Mouse (Mus musculus) spleen, postnatal 4 days (tissue): Measurements from ENCODE around the gene Mettl21c.
"Not testable (repeated sequence)": the region's sequence is repeated elsewhere in the genome, so short reads cannot be mapped to it uniquely, and the experiment has no call there.

Experiments used
- DNase-seq, 2 experiments: peaks; one replicate each; pipeline ENCODE4 v3.0.0; 2022; ENCODE audit warnings: low spot score in 2 of 2

The Mettl21c gene

GRCm38 (mm10) chr1:44019934-44020333, at the start of gene Mettl21c:
Mettl21c (minus strand) TSS chr1:44020034.
- no peak for DNase-seq

DNA sequence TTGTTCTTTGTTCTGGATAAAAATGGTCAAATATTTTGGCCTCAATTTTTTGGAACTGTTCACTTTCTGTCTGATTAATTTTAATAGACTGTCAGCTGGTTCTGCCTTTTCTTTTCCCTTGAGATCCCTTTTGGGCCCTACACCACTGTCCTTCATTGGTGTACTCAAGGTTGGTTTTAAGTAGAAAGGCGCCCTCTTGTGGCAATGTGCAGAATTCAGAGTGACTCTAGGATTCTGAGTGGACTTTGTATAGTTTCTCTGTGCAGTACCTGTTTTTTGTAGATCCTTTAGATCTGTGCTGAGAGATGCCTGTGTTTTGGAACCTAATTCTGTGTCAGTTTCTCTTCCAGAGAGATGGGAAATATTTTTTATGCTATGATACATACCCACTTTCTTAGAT, 44.8 kb upstream of the Mettl21c start:
- peak; percentile 45 to 73 for DNase-seq

DNA sequence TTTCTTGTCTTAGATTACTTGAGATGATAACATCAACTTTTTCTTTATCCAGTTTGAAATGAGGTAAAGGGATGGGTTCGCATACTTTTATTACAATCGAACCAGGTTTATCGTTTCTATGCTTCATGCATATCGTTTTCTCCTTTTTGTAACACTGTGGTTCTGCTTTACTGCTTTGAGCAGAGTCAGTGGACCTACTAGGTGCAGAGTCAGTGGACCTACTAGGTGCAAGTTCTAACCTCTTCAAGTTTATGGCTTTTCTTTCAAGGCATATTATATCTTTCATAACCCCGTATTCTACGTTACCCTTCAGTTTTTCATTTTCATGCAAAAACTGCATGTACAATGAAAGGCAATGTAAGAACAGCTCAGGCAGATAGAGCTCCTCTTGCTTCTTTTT, 43.6 kb upstream of the Mettl21c start:
- DNase-seq, result no peak

DNA sequence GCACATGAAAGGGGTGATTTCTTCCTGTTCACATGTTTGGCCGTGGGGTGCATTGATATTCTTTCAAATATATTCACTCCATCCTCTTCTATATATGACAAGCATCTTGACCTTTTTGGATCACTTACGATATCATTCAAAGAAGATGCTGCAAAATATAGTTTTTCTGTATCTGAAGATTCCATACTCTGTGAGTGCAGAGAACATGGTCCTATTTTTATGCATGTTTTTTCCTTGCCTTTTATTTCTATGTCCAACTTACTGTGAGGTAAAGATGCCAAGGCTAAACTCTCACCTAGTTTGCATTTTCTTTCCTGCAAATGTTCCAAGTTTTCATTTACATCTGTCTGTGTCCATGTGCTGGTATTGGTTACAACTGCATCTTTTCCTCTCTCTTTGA, 42.0 kb upstream of the Mettl21c start, which contains the start of gene Gm8251:
Gm8251 (minus strand) TSS at position 101 of the 400 bp plus-strand sequence.
- no peak for DNase-seq

GRCm38 (mm10) chr1:44057805-44058204, 38.0 kb upstream of the Mettl21c start:
- no peak for DNase-seq

DNA sequence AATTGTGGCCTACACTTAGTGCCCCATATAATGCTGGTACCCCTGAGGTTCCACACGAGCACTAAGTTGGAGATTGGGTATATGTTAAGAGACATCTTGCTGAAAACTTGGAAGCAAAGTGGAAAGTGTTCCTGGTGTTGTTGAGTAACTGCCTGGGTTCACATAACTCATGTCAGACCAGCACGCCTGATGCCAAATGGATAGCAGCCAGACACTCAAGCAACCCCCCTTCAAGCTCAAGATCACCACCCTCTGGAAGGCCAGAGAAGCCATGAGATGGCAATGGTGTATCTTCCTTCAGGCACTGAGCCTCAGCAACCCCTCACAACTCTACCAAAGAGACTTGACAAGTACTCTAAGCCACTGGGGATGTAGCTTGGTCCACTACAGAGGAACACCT, 26.7 kb upstream of the Mettl21c start:
- no peak for DNase-seq

DNA sequence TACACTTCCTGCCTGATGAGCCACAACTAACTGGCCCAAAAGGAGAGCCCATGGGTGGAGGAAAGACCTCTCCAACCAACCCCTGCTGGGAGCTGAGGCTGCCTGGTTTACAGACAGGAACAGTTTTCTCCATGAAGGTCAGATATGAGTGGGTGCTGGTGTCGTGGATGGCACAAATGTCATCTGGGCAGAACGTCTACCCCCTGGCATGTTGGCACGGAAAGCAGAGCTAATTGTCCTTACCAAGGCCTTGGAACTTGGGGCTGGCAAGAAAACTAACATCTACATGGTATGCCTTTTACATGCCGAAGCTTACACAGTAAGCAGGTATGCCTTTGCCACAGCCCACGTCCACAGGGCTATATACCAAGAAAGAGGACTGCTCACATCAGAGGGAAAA, 25.9 kb upstream of the Mettl21c start:
- not testable (repeated sequence) for DNase-seq

DNA sequence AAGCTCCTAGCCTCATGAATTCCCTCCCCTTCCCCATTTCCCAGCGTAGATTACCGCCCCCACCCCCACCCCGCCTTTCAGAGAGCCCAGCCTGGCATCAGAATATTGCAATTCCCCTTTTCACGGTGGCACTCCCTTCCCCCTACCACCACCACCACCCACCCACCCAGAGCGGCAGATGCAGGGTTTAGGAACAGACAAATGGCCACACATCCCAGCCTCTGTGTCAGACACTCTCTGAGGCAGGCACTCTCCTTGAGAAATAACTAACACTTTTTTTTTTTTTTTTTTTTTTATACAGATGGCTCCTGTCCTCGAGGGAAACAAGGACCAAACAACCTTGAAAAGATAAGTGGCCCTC, 22.7 kb upstream of the Mettl21c start:
- no peak for DNase-seq

- peak; percentile 49 to 70 for DNase-seq
These were observed 22.1 kb upstream of the Mettl21c start for GRCm38 (mm10) chr1:44041797-44042554.

- no peak for DNase-seq
These were observed 13.1 kb upstream of the Mettl21c start for GRCm38 (mm10) chr1:44032948-44033347.

DNA sequence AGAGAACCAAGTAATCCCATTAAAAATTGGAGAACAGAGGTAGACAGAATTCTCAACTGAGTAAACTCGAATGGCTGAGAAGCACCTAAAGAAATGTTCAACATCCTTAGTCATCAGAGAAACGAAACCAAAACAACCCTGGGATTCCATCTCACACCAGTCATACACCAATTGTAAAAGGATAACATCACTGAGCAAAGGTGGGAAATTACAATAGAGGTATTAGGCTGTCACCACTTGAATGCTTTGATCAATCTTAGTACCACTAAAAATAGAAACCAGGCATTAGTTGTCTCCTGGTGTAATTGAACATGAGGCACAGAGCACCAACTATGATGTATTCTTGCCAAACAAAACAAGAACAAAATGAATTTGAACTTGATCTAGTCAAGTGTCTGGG, 12.4 kb upstream of the Mettl21c start:
- DNase-seq, result no peak

DNA sequence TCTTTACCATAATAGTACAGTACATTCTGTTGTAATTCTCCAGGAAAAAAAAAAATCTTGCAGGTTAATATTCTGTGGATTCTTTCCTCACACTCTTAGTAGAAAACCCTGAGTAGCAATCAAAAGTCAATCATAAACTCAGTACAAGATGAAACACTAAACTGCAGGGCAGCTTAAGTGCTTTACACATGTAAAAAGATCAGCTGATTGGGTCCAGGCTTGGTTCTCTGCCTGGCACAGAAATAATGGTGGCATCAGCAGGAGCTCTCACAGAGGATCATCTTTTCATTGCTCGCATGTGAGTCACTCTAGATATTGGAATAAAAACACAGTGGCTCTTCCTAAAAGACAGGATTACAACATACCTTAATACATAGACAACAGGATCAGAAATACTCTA, 7.8 kb upstream of the Mettl21c start:
- DNase-seq, result no peak

- no peak for DNase-seq
These were observed 2.8 kb upstream of the Mettl21c start for GRCm38 (mm10) chr1:44022656-44023055.

GRCm38 (mm10) chr1:44015556-44015955, 4.3 kb downstream of the Mettl21c start:
- no peak for DNase-seq

GRCm38 (mm10) chr1:44004513-44004912, 15.3 kb downstream of the Mettl21c start:
- DNase-seq, result no peak

DNA sequence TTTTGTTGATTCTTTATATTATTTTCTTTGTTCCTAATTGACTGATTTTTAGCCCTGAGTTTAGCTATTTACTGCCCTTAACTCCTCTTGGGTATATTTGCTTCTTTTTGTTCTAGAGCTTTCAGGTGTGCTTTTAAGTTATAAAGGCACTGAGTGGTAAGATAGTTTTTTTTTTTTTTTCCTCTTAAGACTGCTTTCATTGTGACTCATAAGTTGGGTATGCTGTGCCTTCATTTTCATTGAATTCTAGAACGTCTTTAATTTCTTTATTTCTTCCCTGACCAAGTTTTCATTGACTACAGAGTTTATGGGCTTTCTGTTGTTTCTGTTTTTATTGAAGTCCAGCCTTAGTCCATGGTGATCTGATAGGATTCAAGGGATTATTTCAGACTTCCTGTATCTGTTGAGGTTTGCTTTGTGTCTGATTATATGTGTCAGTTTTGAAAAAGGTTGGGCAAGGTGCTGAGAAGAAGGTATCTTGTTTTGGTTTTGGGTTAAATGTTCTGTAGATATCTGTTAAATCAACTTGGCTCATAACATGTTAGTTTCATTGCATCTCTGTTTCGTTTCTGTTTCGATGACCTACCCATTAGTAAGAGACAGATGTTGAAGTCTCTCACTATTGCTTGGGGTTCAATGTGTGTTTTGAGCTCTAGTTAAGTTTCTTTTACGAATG, 22.8 kb downstream of the Mettl21c start:
- no peak for DNase-seq

DNA sequence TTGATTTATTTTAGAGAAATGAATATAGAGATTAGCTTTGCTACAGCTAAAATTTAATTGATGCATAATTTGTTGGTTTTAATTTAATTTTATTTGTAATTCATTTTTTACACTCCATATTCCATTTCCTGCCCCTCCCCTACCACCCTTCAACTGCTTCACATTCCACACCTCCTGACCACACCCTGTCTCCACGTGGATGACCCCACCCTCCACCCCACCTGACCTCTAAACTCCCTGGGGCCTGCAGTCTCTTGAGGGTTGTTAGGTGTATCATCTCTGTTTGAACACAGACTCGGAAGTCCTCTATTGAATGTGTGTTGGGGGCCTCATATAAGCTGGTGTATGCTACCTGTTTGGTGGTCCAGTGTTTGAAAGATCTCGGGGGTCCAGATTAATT, 48.7 kb downstream of the Mettl21c start:
- DNase-seq, result no peak

- DNase-seq, result no peak
These were observed 50.5 kb downstream of the Mettl21c start for GRCm38 (mm10) chr1:43969361-43969760.

- DNase-seq, result no peak
These were observed 53.1 kb downstream of the Mettl21c start for GRCm38 (mm10) chr1:43966756-43967155.

DNA sequence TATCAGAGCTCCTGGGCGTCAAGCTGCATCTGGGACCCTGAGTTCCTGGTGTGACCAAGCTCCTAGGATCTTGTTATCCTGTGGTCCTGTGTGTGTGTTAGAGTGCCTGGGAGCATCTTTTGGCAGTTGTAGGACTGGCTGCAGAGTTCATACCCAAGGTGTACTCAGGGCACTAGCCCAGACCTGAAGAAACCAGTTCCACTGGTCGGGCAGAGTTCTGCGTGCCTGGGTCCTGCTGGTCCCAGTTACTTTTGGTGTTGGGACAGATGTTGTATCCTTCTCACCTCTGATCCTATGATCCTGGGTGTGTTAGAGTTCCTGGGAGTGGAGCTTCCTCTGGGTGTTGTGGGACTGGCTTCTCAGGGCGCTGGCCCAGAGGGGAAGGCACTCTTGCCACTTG, 55.5 kb downstream of the Mettl21c start:
- no peak for DNase-seq
